Mouse (Mus musculus) MEL (cell line): ENCODE results near the gene 9130019O22Rik. TPM values are rescaled to one million over a fixed set of nuclear protein-coding genes. Genes with fewer than 3 reads are reported as not detected.
"Not testable (repeated sequence)": the region's sequence is repeated elsewhere in the genome, so short reads cannot be mapped to it uniquely, and the experiment has no call there.

ENCODE experiments used
- DNase-seq: peaks from one replicate; pipeline ENCODE4 v3.0.0; 2011; ENCODE audit warnings: low read depth, low spot score
- H3K27ac ChIP-seq: 2 replicates; pipeline ENCODE4 v1.5.1; 2012; ENCODE audit warnings: low read depth, mild to moderate bottlenecking, control low read depth, low read length, moderate library complexity; ENCODE audit not compliant: control insufficient read depth
- H3K27me3 ChIP-seq, 2 experiments: fragments of 150-350 bp in 1 of 2; sonication (generic) in 1 of 2; 2 replicates each; pipeline ENCODE4 v1.6.1; 2012; ENCODE audit warnings: low read length in 2 of 2, mild to moderate bottlenecking in 2 of 2, improper control_type of control experiment in 1 of 2, moderate library complexity in 1 of 2; ENCODE audit not compliant: insufficient read depth in 2 of 2, control insufficient read depth in 1 of 2
- H3K36me3 ChIP-seq, 2 experiments: 2 replicates each; pipeline ENCODE4 v1.6.1; 2012 to 2014; ENCODE audit warnings: low read length in 2 of 2, improper control_type of control experiment in 1 of 2, inconsistent platforms in 1 of 2, mild to moderate bottlenecking in 1 of 2; ENCODE audit not compliant: insufficient read depth in 2 of 2, control insufficient read depth in 1 of 2
- H3K4me1 ChIP-seq, 2 experiments: fragments of 150-350 bp in 1 of 2; sonication (generic) in 1 of 2; 2 replicates each; pipeline ENCODE4 v1.6.1; 2012; ENCODE audit warnings: low read length in 2 of 2, improper control_type of control experiment in 1 of 2, mild to moderate bottlenecking in 1 of 2; ENCODE audit not compliant: insufficient read depth in 2 of 2, control insufficient read depth in 1 of 2
- H3K4me3 ChIP-seq, 2 experiments: fragments of 150-350 bp in 1 of 2; sonication (generic) in 1 of 2; 2 replicates each; pipeline ENCODE4 v1.5.1; 2012; ENCODE audit warnings: low read depth in 2 of 2, low read length in 2 of 2, mild to moderate bottlenecking in 2 of 2, moderate library complexity in 2 of 2, control low read depth in 1 of 2, improper control_type of control experiment in 1 of 2; ENCODE audit not compliant: control insufficient read depth in 1 of 2, insufficient read depth in 1 of 2
- H3K79me2 ChIP-seq: 2 replicates; pipeline ENCODE4 v1.6.1; 2012; ENCODE audit warnings: mild to moderate bottlenecking, low read length, moderate library complexity; ENCODE audit not compliant: control insufficient read depth, poor library complexity, insufficient read depth
- H3K9ac ChIP-seq: 2 replicates; pipeline ENCODE4 v1.6.1; 2012; ENCODE audit warnings: low read depth, mild to moderate bottlenecking, control low read depth, low read length, moderate library complexity; ENCODE audit not compliant: control insufficient read depth, poor library complexity, severe bottlenecking
- H3K9me3 ChIP-seq: fragments of 150-350 bp; sonication (generic); replicated peaks from 2 replicates; pipeline ENCODE4 v1.6.1; 2012; ENCODE audit warnings: mild to moderate bottlenecking, low read length, improper control_type of control experiment, moderate library complexity; ENCODE audit not compliant: insufficient read depth
- CHD1 ChIP-seq: IDR thresholded peaks from 2 replicates; pipeline ENCODE4 v1.6.1; 2012; ENCODE audit warnings: low read depth, mild to moderate bottlenecking, inconsistent platforms, low read length, improper control_type of control experiment
- CTCF ChIP-seq, 3 experiments: IDR thresholded peaks in 2 of 3; conservative IDR thresholded peaks in 1 of 3; 2 replicates each; pipeline ENCODE4 v1.5.1; 2011 to 2012; ENCODE audit warnings: low read length in 3 of 3, low read depth in 2 of 3, mild to moderate bottlenecking in 2 of 3, improper control_type of control experiment in 1 of 3, inconsistent platforms in 1 of 3, mixed read lengths in 1 of 3, moderate library complexity in 1 of 3; ENCODE audit not compliant: control insufficient read depth in 1 of 3, insufficient read depth in 1 of 3, poor library complexity in 1 of 3, severe bottlenecking in 1 of 3
- EP300 ChIP-seq, 2 experiments: IDR thresholded peaks; 2 replicates each; pipeline ENCODE4 v1.6.1; 2011; ENCODE audit warnings: improper control_type of control experiment in 2 of 2, low read length in 2 of 2, low read depth in 1 of 2, mild to moderate bottlenecking in 1 of 2
- GATA1 ChIP-seq: IDR thresholded peaks from 2 replicates; pipeline ENCODE4 v1.6.1; 2011; ENCODE audit warnings: low read depth, low read length, improper control_type of control experiment
- KAT2A ChIP-seq: conservative IDR thresholded peaks from 2 replicates; pipeline ENCODE4 v1.6.1; 2012; ENCODE audit warnings: low read depth, low read length, improper control_type of control experiment, inconsistent platforms
- MAX ChIP-seq: IDR thresholded peaks from 2 replicates; pipeline ENCODE4 v1.6.1; 2011; ENCODE audit warnings: low read length, improper control_type of control experiment
- MAZ ChIP-seq: IDR thresholded peaks from 2 replicates; pipeline ENCODE4 v1.6.1; 2012; ENCODE audit warnings: low read depth, mild to moderate bottlenecking, inconsistent platforms, low read length, improper control_type of control experiment
- MXI1 ChIP-seq: IDR thresholded peaks from 2 replicates; pipeline ENCODE4 v1.6.1; 2011; ENCODE audit warnings: mild to moderate bottlenecking, low read depth, low read length, improper control_type of control experiment
- NRF1 ChIP-seq: IDR thresholded peaks from 2 replicates; pipeline ENCODE4 v1.6.1; 2014; ENCODE audit warnings: low read depth, mild to moderate bottlenecking, inconsistent platforms, low read length, improper control_type of control experiment, moderate library complexity; ENCODE audit not compliant: poor library complexity, insufficient read depth, severe bottlenecking
- POLR2AphosphoS5 ChIP-seq: IDR thresholded peaks from 2 replicates; pipeline ENCODE4 v1.6.1; 2012; ENCODE audit warnings: low read depth, borderline replicate concordance, mild to moderate bottlenecking, inconsistent platforms, low read length, moderate library complexity, mixed read lengths
- RAD21 ChIP-seq: IDR thresholded peaks from 2 replicates; pipeline ENCODE4 v1.6.1; 2011; ENCODE audit warnings: mild to moderate bottlenecking, low read depth, low read length, improper control_type of control experiment
- SIN3A ChIP-seq: IDR thresholded peaks from 2 replicates; pipeline ENCODE4 v1.6.1; 2012; ENCODE audit warnings: low read length, improper control_type of control experiment, inconsistent platforms
- SMC3 ChIP-seq: IDR thresholded peaks from 2 replicates; pipeline ENCODE4 v1.6.1; 2011; ENCODE audit warnings: low read depth, low read length, improper control_type of control experiment
- ZC3H11A ChIP-seq: IDR thresholded peaks from 2 replicates; pipeline ENCODE4 v1.6.1; 2012; ENCODE audit warnings: low read depth, mild to moderate bottlenecking, inconsistent platforms, low read length, improper control_type of control experiment
- polyA plus RNA-seq, 2 experiments: library from polyadenylated mRNA; stranded (reverse) in 1 of 2; unstranded in 1 of 2; fragments of >175 nt in 1 of 2; fragments of >200 nt in 1 of 2; gene quantifications; 2 replicates each; pipeline versions ENCODE4 v1.2.1 to v1.2.4; 2012; ENCODE audit warnings: low replicate concordance in 2 of 2, low read depth in 1 of 2; ENCODE audit not compliant: insufficient read length in 2 of 2, insufficient read depth in 1 of 2, missing spikeins in 1 of 2
- total RNA-seq: library from RNA; depleted of rRNA; stranded (reverse); fragments of 300-350 nt; gene quantifications from 2 replicates; pipeline ENCODE4 v1.2.3, GENCODE M21; 2012

Gene 9130019O22Rik
- total and polyA plus RNA-seq, 3 experiments, result 1.5 to 2.1 TPM; not detected in 1

DNA sequence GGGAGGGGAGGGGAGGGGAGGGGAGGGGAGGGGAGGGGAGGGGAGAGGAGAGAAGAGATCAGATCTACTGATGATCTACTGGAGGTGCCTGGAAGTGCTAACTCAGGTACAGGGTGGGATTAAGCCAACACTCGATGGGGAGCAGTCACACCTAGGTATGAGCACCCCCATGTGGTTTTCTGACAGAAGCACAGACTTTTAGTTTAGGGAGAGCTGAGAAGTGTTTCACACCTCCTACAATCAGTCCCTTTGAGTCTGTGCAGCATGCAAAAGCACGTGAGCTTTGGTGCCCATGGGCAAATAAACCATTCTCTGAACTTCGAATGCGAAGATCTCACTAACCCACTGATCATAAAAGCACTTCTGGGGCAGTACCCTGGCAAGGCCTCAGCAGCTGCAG lies 44.6 kb downstream of the 9130019O22Rik start:
- Histone ChIP-seq H3K9me3 (no peaks in the 10 kb centered on the region), H3K9ac (no peak overlapping the region), H3K27ac (no peak overlapping the region), H3K4me1 (peaks cover 5 to 9% of the 10 kb centered on the region in 2 experiments; a peak in 3 of 4 replicates), H3K4me3 (no peak overlapping the region), H3K79me2 (peaks cover 5% of the 10 kb centered on the region; the same call in 1 of the 2 replicates), H3K27me3 (no peaks in the 10 kb centered on the region), H3K36me3 (0 out of 4 replicates have a peak, but pooled peaks cover 0 to 3% of the 10 kb centered on the region in 2 experiments)
- TF ChIP-seq SMC3, result peak; percentile 57
- peak; percentile 42 for TF ChIP-seq SIN3A
- TF ChIP-seq NRF1, result no peak
- no peak; a peak in 1 of 4 replicates for TF ChIP-seq EP300 (IDR thresholded peaks at IDR 0.05; ENCODE audit: low read depth in 1 of 2, low read length in 2 of 2)
- peak; percentile 66 for TF ChIP-seq RAD21
- peak; percentile 22 to 72 (median 47) for TF ChIP-seq CTCF (IDR thresholded peaks at IDR 0.05 in 2 of 3, conservative IDR thresholded peaks at IDR 0.05 in 1 of 3; ENCODE audit: control insufficient read depth in 1 of 3, insufficient read depth in 1 of 3, low read depth in 2 of 3, low read length in 3 of 3, poor library complexity in 1 of 3, severe bottlenecking in 1 of 3)
- 0 out of 2 replicates have a peak, but pooled peaks have one; percentile 33 for TF ChIP-seq MXI1
- no peak for TF ChIP-seq CHD1
- TF ChIP-seq MAX, result peak; percentile 58
- TF ChIP-seq ZC3H11A, result 0 out of 2 replicates have a peak, but pooled peaks have one; percentile 16
- peak; percentile 64 for DNase-seq

- not testable (repeated sequence) for H3K9ac ChIP-seq, H3K9me3 ChIP-seq, H3K36me3 ChIP-seq, H3K27me3 ChIP-seq, H3K4me1 ChIP-seq, H3K4me3 ChIP-seq, H3K79me2 ChIP-seq, H3K27ac ChIP-seq, DNase-seq
Measured at GRCm38 (mm10) chr7:127341861-127342260, 45.1 kb downstream of the 9130019O22Rik start.

GRCm38 (mm10) chr7:127341356-127341755 lies 45.6 kb downstream of the 9130019O22Rik start:
- no peak overlapping the region for H3K27ac ChIP-seq
- TF ChIP-seq KAT2A, result no peak
- no peak for TF ChIP-seq POLR2AphosphoS5
- TF ChIP-seq CHD1, result no peak
- no peak for TF ChIP-seq GATA1
- no peak for TF ChIP-seq MAZ
- TF ChIP-seq, all 39 proteins: peak for 0
- Histone ChIP-seq H3K79me2 (peaks cover 5% of the 10 kb centered on the region; the same call in 1 of the 2 replicates), H3K9ac (no peak overlapping the region), H3K4me3 (no peak overlapping the region), H3K27me3 (no peaks in the 10 kb centered on the region), H3K36me3 (0 out of 4 replicates have a peak, but pooled peaks cover 0 to 3% of the 10 kb centered on the region in 2 experiments), H3K4me1 (peaks cover 2 to 3% of the 10 kb centered on the region in 2 experiments; a peak in 3 of 4 replicates), H3K9me3 (no peaks in the 10 kb centered on the region)
- DNase-seq, result no peak
